Mouse (Mus musculus) T-helper 2 cell (primary cell): ENCODE results near the gene Cpsf2.

Experiments used
- in situ Hi-C: fragments of 300-600 bp; cut with MboI, MseI; formaldehyde crosslinking; loops from one replicate; pipeline ENCODE4 v1.15.1; 2025; ENCODE audit warnings: high pct_unique_total_duplicates

The Cpsf2 gene

GRCm38 (mm10) chr12:101979213-101979750 lies 3.5 kb downstream of the Cpsf2 start:
- in situ Hi-C loops: loop anchor here (5.0 kb wide), 1 partner anchor 77 kb away; no protein-coding TSS in a partner anchor

GRCm38 (mm10) chr12:101980266-101980665 lies 4.5 kb downstream of the Cpsf2 start:
- in situ Hi-C loops: no loop called here

- in situ Hi-C loops: no loop called here
These were observed 5.8 kb downstream of the Cpsf2 start for GRCm38 (mm10) chr12:101981559-101981958.

- in situ Hi-C loops: no loop called here
These were observed 7.2 kb downstream of the Cpsf2 start for GRCm38 (mm10) chr12:101982977-101983376.

- in situ Hi-C loops: no loop called here
These were observed 9.3 kb downstream of the Cpsf2 start for GRCm38 (mm10) chr12:101985110-101985509.

GRCm38 (mm10) chr12:101987659-101988058 lies 11.9 kb downstream of the Cpsf2 start:
- in situ Hi-C loops: no loop called here

GRCm38 (mm10) chr12:101994576-101995467 lies 19.0 kb downstream of the Cpsf2 start:
- in situ Hi-C loops: loop anchor here (5.0 kb wide), 1 partner anchor 387 kb away; no protein-coding TSS in a partner anchor

- in situ Hi-C loops: no loop called here
These were observed 23.1 kb downstream of the Cpsf2 start for GRCm38 (mm10) chr12:101998929-101999328.

GRCm38 (mm10) chr12:102000785-102001184 lies 25.0 kb downstream of the Cpsf2 start:
- in situ Hi-C loops: no loop called here

- in situ Hi-C loops: no loop called here
These were observed 32.6 kb downstream of the Cpsf2 start for GRCm38 (mm10) chr12:102008111-102008977.

GRCm38 (mm10) chr12:102009551-102009950 lies 33.8 kb downstream of the Cpsf2 start:
- in situ Hi-C loops: no loop called here

- in situ Hi-C loops: no loop called here
These were observed 38.6 kb downstream of the Cpsf2 start for GRCm38 (mm10) chr12:102014411-102014810.

- in situ Hi-C loops: no loop called here
These were observed 39.3 kb downstream of the Cpsf2 start for GRCm38 (mm10) chr12:102015127-102015526.

GRCm38 (mm10) chr12:102021923-102022322 lies 46.1 kb downstream of the Cpsf2 start:
- in situ Hi-C loops: no loop called here

GRCm38 (mm10) chr12:102029184-102029583 lies 53.4 kb downstream of the Cpsf2 start:
- in situ Hi-C loops: no loop called here

- in situ Hi-C loops: no loop called here
These were observed 54.2 kb downstream of the Cpsf2 start for GRCm38 (mm10) chr12:102029892-102030446.

GRCm38 (mm10) chr12:102034934-102035333 lies 59.1 kb downstream of the Cpsf2 start:
- in situ Hi-C loops: no loop called here

- in situ Hi-C loops: no loop called here
These were observed 64.1 kb downstream of the Cpsf2 start for GRCm38 (mm10) chr12:102039861-102040260.

- in situ Hi-C loops: no loop called here
These were observed 65.9 kb downstream of the Cpsf2 start for GRCm38 (mm10) chr12:102041699-102042098.

- in situ Hi-C loops: no loop called here
These were observed 66.5 kb downstream of the Cpsf2 start for GRCm38 (mm10) chr12:102042247-102042646.

GRCm38 (mm10) chr12:102043840-102044239 lies 68.1 kb downstream of the Cpsf2 start:
- in situ Hi-C loops: no loop called here

- in situ Hi-C loops: no loop called here
These were observed 78.4 kb downstream of the Cpsf2 start for GRCm38 (mm10) chr12:102054155-102054554.
